Comparison of ENCODE assay signal across 15 mouse cellular contexts in the genomic region with DNA sequence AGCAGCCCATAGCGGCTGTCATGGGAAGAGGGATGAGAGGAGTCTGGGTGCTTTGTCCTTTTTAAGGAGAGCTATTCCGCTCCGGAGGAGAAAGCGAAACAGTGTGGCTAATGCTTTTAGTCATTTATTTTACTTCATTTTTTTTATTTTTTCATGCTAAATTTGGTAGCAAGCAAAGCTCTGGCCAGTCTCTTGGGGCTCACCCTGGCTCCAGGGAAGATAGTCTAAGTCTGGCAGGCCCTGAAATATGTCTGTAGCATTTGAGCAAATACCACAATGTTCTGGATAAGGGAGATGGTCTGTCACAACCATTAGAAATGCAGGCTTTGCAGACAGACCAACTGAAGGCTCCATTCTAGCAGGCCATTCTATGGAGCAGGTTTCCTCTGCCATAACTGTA.
DNase-seq lines count a peak whose midpoint lies in the region; ATAC-seq and TF ChIP-seq lines count a peak whose summit lies in the region.
"Had no signal": no experiment of that assay in that cellular context is flagged by ENCODE, and none has a peak within 500 bp of the region (broad histone marks: within the 10 kb centered on the region; RNA-seq: fewer than 3 reads in every experiment).

No protein-coding gene starts in this region.

- H3K36me3 ChIP-seq in hindbrain, embryonic 13.5 days, result no peaks in the 10 kb centered on the region
- H3K36me3 ChIP-seq in hindbrain, postnatal 0 days (ENCODE audit: insufficient read depth, low read length), result no peaks in the 10 kb centered on the region
- H3K36me3 ChIP-seq: embryonic facial prominence, embryonic 12.5 days; G1E had no signal

- TF ChIP-seq CTCF in hindbrain, postnatal 0 days (IDR thresholded peaks at IDR 0.05; ENCODE audit: low read depth), result no peak

- intact Hi-C loops in left cerebral cortex, postnatal 36 days (cut with DNase I), result no loop called here

- DNase-seq in gastrocnemius, adult 18-20 months (ENCODE audit: low spot score), result peak; percentile 25
- no peak for DNase-seq in gastrocnemius, adult 8-10 months (ENCODE audit: low spot score in 2 of 2)
- no peak for DNase-seq in hindbrain, postnatal 0 days (ENCODE audit: low spot score)
- DNase-seq in NIH3T3 (ENCODE audit: low read depth), result peak; percentile 8
- peak; percentile 30 for DNase-seq in heart, adult 9 months (ENCODE audit: low spot score in 2 of 2)
- no peak for DNase-seq in left cerebral cortex, adult 11 months (ENCODE audit: low spot score)
- DNase-seq in left cerebral cortex, postnatal 36 days (ENCODE audit: low spot score in 2 of 2), result no peak
- DNase-seq: liver; liver, postnatal 0 days; right cerebral cortex, postnatal 4 days; thymus, postnatal 14 days had no signal

- no peaks in the 10 kb centered on the region for H3K9me3 ChIP-seq in hindbrain, embryonic 13.5 days
- no peaks in the 10 kb centered on the region for H3K9me3 ChIP-seq in hindbrain, postnatal 0 days (ENCODE audit: low read length)
- H3K9me3 ChIP-seq: embryonic facial prominence, embryonic 12.5 days had no signal

- H3K4me1 ChIP-seq in hindbrain, embryonic 13.5 days (replicated peaks), result peaks cover 28% of the 10 kb centered on the region
- 0 out of 2 replicates have a peak, but pooled peaks cover 13% of the 10 kb centered on the region for H3K4me1 ChIP-seq in hindbrain, postnatal 0 days (ENCODE audit: insufficient read depth, low read length)

- no peak overlapping the region for H3K4me2 ChIP-seq in hindbrain, embryonic 13.5 days
- no peak overlapping the region for H3K4me2 ChIP-seq in hindbrain, postnatal 0 days (ENCODE audit: low read depth, low read length)
- H3K4me2 ChIP-seq: embryonic facial prominence, embryonic 12.5 days; hindbrain, embryonic 14.5 days had no signal

- WGBS in hindbrain, embryonic 13.5 days, result 34% methylated on average over 4 of the region's 4 CpGs
- 46% methylated on average over 4 of the region's 4 CpGs for WGBS in hindbrain, postnatal 0 days

- no peak overlapping the region for H3K4me3 ChIP-seq in hindbrain, embryonic 13.5 days
- no peak overlapping the region for H3K4me3 ChIP-seq in hindbrain, postnatal 0 days (ENCODE audit: low read length)
- H3K4me3 ChIP-seq: embryonic facial prominence, embryonic 12.5 days had no signal

- H3K9ac ChIP-seq in hindbrain, embryonic 13.5 days, result no peak overlapping the region
- no peak overlapping the region for H3K9ac ChIP-seq in hindbrain, postnatal 0 days (replicated peaks; ENCODE audit: low read length)
- H3K9ac ChIP-seq: embryonic facial prominence, embryonic 12.5 days; hindbrain, embryonic 14.5 days; liver, postnatal 0 days had no signal

- ATAC-seq in hindbrain, embryonic 13.5 days (ENCODE audit: low FRiP score), result no peak
- no peak for ATAC-seq in hindbrain, postnatal 0 days
- ATAC-seq: liver, postnatal 0 days had no signal

- H3K27ac ChIP-seq in hindbrain, embryonic 13.5 days, result 0 out of 2 replicates have a peak overlapping the region, but pooled peaks have one; percentile 72
- H3K27ac ChIP-seq in hindbrain, postnatal 0 days, result no peak overlapping the region
- H3K27ac ChIP-seq: embryonic facial prominence, embryonic 12.5 days; hindbrain, embryonic 14.5 days had no signal

- 0 out of 2 replicates have a peak, but pooled peaks cover 5% of the 10 kb centered on the region for H3K27me3 ChIP-seq in hindbrain, embryonic 13.5 days
- no peaks in the 10 kb centered on the region for H3K27me3 ChIP-seq in hindbrain, postnatal 0 days (ENCODE audit: insufficient read depth, low read length)
- H3K27me3 ChIP-seq: embryonic facial prominence, embryonic 12.5 days had no signal

Comparison
In these comparisons a context has a peak if more than half of its experiments do, and no peak if none do; other contexts are left out.
1. DNase-seq: peak in gastrocnemius, adult 18-20 months (single experiment), NIH3T3 (single experiment) and heart, adult 9 months (2 of 2); none in gastrocnemius, adult 8-10 months (0 of 2), hindbrain, postnatal 0 days (single experiment), left cerebral cortex, adult 11 months (single experiment) and left cerebral cortex, postnatal 36 days (0 of 2).